Mouse (Mus musculus) naive thymus-derived CD4-positive, alpha-beta T cell, adult 5 months (primary cell): Measurements from ENCODE around the gene Sema3a. TPM values are rescaled to one million over a fixed set of nuclear protein-coding genes. Genes with fewer than 3 reads are reported as not detected.

Source experiments
- polyA plus RNA-seq: library from polyadenylated mRNA; unstranded; fragments of 100-300 nt; shearing (Covaris generic); gene quantifications from one replicate; pipeline ENCODE4 v1.2.1, GENCODE M21; 2017

Sema3a gene
- 0.29 TPM for polyA plus RNA-seq

DNA sequence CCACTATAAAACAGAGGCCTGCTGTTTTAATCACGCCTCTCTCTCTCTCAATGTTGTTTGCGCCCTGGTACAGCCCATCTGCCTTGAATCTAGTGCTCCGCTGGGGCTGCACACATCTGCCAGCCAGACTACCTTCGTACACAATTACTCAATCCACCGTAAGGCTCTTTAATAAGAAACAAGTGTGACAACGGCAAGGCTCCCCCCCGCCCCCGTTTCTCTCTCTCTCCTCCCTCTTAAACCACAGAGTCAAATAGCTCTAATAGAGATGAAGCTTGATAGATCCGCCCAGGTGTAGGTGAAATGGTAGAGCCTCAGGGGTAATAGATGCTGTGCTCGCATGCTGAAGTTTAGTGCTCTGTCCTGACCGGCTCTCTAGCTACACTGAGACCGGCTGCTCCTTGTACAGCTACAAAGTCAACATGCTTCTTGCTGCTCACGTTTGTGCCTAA, at the start of gene Sema3a:
Gene Sema3a, plus strand, starts transcription at position 174 of the 452 bp plus-strand sequence.

